Mouse (Mus musculus) heart, embryonic 15.5 days (tissue): ENCODE data around the gene Smim13. TPM values are rescaled to one million over a fixed set of nuclear protein-coding genes. Genes with fewer than 3 reads are reported as not detected.
"Not testable (repeated sequence)": the region's sequence is repeated elsewhere in the genome, so short reads cannot be mapped to it uniquely, and the experiment has no call there.

ENCODE experiments used
- ATAC-seq: fragments of 200-750 bp; cut with Nextera tagmentation; replicated peaks from 2 replicates; pipeline ENCODE4 v1.8.0; 2017; ENCODE audit warnings: low read depth, moderate TSS enrichment; ENCODE audit not compliant: insufficient number of reproducible peaks, insufficient read depth, low FRiP score
- H3K27ac ChIP-seq: fragments of 300-500 bp; sonication (generic); 2 replicates; pipeline ENCODE4 v1.5.1; 2015; ENCODE audit warnings: mild to moderate bottlenecking, inconsistent platforms
- H3K27me3 ChIP-seq: fragments of 300-500 bp; sonication (generic); 2 replicates; pipeline ENCODE4 v1.6.1; 2015; ENCODE audit warnings: inconsistent platforms
- H3K36me3 ChIP-seq: fragments of 300-500 bp; sonication (generic); 2 replicates; pipeline ENCODE4 v1.6.1; 2015; ENCODE audit warnings: mild to moderate bottlenecking, inconsistent platforms
- H3K4me1 ChIP-seq: fragments of 300-500 bp; sonication (generic); replicated peaks from 2 replicates; pipeline ENCODE4 v1.6.1; 2015; ENCODE audit warnings: inconsistent platforms
- H3K4me2 ChIP-seq: fragments of 300-500 bp; sonication (generic); 2 replicates; pipeline ENCODE4 v1.6.1; 2015; ENCODE audit warnings: inconsistent platforms, mild to moderate bottlenecking, moderate library complexity
- H3K4me3 ChIP-seq: fragments of 300-500 bp; sonication (generic); 2 replicates; pipeline ENCODE4 v1.5.1; 2015; ENCODE audit warnings: mild to moderate bottlenecking, inconsistent platforms
- H3K9ac ChIP-seq: fragments of 300-500 bp; sonication (generic); 2 replicates; pipeline ENCODE4 v1.6.1; 2015; ENCODE audit warnings: mild to moderate bottlenecking, inconsistent platforms
- H3K9me3 ChIP-seq: fragments of 300-500 bp; sonication (generic); replicated peaks from 2 replicates; pipeline ENCODE4 v1.6.1; 2016; ENCODE audit warnings: inconsistent platforms
- WGBS: fragments of 180-500 bp; shearing (Covaris S2); methylation state at CpG from one replicate; pipeline ENCODE4 v1.1.7; 2015; ENCODE audit warnings: mixed read lengths; 5-methylcytosine and 5-hydroxymethylcytosine counted together
- polyA plus RNA-seq: library from polyadenylated mRNA; unstranded; fragments of >200 nt; fragmentation: Nextera tagmentation; extraction: Ambion mirVana; gene quantifications from 2 replicates; pipeline ENCODE4 v1.2.1, GENCODE M21; 2015

Smim13 gene
- polyA plus RNA-seq, 1 experiment from 2014 or later, result 9.6 TPM

DNA sequence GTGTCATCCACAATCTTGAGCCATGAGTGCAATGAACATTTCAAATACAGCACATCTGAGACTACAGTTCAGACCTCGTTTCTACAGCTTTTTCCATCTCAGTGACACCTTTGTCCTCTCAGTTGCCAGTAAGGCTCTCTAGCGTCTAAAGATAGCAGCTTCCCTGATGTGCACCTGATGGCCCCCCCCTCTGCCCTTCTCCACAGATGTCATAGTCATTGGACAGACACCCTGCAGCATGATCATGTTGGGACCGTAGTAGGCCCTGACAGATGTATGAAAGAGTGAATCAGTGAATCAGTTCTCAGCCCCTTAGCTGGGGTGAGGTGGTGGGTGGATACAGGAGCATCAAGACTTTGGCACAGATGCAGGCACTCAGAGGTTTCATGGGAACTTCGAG, 8.2 kb downstream of the Smim13 start:
- no peak for ATAC-seq
- 61% methylated on average over 4 of the region's 4 CpGs for WGBS
- no peak overlapping the region for H3K9ac ChIP-seq

DNA sequence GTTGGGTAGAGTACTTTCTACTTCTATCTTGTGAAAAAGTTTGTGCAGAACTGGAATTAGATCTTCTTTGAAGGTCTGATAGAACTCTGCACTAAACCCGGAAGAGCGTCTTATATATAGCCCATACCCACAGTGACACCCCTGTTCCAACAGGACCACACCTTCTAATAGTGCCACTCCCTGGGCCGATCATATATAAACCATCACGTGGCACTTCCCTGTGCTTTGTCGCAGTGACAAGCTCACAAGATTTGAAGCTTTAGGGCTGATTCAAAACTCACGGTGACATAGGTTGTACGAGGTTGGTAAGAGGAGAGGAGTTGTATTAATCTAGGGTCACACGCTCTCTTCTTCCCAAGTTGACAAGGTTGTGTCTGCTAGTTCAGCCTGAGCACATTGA, 12.0 kb downstream of the Smim13 start:
- not testable (repeated sequence) for H3K4me1 ChIP-seq, ATAC-seq, H3K9ac ChIP-seq, H3K27ac ChIP-seq, H3K4me3 ChIP-seq, H3K9me3 ChIP-seq, H3K4me2 ChIP-seq, H3K36me3 ChIP-seq, H3K27me3 ChIP-seq
- 91% methylated on average over 8 of the region's 8 CpGs for WGBS

More for the DNA sequence above, 8.2 kb downstream of the Smim13 start:
- no peaks in the 10 kb centered on the region for H3K27me3 ChIP-seq
- no peak overlapping the region for H3K4me2 ChIP-seq
- no peaks in the 10 kb centered on the region for H3K36me3 ChIP-seq
- H3K9me3 ChIP-seq, result no peaks in the 10 kb centered on the region
- no peak overlapping the region for H3K4me3 ChIP-seq
- peaks cover 3% of the 10 kb centered on the region; the same call in 1 of the 2 replicates for H3K4me1 ChIP-seq
- H3K27ac ChIP-seq, result no peak overlapping the region

DNA sequence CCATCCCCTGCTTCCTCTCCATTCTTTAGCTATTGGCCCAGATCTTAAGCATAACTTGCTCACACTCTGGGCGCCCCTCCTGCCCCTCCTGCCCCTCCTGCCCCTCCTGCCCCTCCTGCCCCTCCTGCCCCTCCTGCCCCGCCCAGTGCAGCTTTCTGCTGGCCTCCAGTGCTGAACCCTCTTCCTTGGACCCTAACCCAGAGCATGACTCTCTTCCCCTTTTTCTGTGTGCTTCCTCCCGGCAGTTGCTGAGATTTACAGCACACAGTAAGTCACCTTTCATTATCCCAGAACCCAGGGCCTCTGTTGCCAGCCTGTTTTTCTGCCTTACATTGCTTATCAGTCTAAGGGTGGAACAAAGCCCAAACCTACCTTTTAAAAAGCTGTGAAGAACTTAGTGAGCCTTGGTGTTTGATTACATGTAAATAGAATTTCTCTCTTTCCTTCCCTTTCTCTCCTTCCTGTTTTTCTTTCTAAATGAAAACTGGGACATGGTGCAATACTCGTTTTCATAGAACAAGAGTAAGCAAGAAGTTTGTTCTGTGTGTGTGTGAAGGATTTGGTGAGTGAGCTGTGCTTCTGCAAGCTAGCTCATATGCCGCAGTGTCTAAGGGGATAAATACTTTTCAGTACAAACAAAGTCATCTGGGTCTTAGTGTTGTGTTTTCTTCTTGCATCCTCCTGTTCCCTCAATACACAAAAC, 13.8 kb downstream of the Smim13 start:
- Histone ChIP-seq H3K27me3 (no peaks in the 10 kb centered on the region), H3K9ac (no peak overlapping the region), H3K4me1 (peaks cover 5% of the 10 kb centered on the region), H3K36me3 (no peaks in the 10 kb centered on the region), H3K4me2 (no peak overlapping the region), H3K4me3 (no peak overlapping the region), H3K27ac (no peak overlapping the region), H3K9me3 (no peaks in the 10 kb centered on the region)
- WGBS, result 75% methylated on average over 5 of the region's 5 CpGs
- no peak for ATAC-seq

DNA sequence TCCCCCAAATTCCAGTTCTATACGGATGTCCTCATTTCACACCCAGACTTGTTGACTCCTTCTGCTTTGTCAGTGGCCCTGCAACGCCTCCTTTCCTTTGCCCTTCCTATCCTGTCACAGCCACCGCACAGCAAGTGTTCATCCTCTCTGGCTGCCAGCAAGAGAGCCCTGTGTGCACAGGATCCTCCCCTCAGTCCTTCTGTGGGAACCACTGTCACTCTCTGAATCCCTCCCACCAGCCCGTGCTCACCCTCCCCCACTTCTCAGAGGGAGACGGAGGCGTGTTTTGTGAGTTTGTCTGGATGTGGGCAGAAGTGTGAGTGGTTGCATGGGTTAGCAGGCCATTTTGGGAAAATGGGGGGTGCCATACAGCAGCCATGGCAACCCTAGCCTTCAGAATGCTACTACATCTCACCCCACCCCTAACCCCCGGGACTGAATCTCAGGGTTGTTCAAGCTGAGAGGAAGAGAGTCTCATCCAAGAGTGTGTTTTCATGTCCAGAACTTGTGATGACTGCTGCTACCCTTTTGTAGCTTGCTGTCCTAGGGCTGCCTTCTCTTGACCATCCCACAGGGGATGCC, 18.3 kb downstream of the Smim13 start:
- Histone ChIP-seq H3K27ac (no peak overlapping the region), H3K9me3 (no peaks in the 10 kb centered on the region)
- ATAC-seq, result 0 out of 2 replicates have a peak, but pooled peaks have one; percentile 55

DNA sequence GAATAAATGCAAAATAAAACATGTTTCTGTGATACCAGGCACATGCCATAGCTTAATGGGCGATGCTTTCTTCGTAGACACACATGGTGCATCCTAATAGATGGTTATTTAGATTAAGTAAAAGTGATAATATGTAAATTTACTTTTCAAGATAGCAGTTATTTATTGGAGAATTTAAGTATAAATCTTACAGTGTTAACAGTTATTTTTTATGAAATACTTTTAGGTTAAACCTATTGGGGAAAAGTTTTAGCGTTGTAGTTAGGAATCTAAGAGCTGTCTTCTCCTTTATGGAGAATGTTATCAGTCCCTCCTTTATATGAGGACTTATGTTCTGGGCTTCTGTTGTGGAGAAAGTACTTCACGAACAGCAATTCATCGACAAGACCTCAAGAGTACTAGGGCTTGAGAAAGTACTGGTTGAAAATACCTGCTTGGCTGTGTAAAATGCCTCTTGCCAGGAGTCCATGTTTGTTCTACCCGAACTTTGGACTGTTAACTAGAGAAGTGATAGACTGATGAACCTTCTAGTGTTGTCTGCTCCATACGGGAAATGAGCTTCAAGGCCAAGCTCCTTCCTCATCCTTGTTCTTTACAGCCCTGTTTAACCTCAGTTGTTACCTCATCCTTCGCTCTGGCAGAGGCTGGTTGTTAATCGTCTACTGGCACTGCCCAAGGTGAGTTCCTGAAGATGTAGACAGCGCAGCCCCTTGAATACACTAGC, 24.4 kb downstream of the Smim13 start, which contains the start of gene Gm17364:
Gene Gm17364, minus strand, starts transcription at position 51 of the 724 bp plus-strand sequence.
- Histone ChIP-seq H3K36me3 (no peaks in the 10 kb centered on the region), H3K4me2 (no peak within 1 kb of the TSS), H3K4me1 (no peaks in the 10 kb centered on the region), H3K9ac (no peak within 1 kb of the TSS), H3K4me3 (no peak within 1 kb of the TSS), H3K27me3 (no peaks in the 10 kb centered on the region), H3K27ac (no peak within 1 kb of the TSS), H3K9me3 (no peaks in the 10 kb centered on the region)
- ATAC-seq, result no peak
- WGBS, result 91% methylated on average over 10 of the region's 10 CpGs

More for the DNA sequence above, 18.3 kb downstream of the Smim13 start:
- Histone ChIP-seq H3K36me3 (no peaks in the 10 kb centered on the region), H3K4me3 (no peak overlapping the region), H3K9ac (no peak overlapping the region), H3K4me1 (peaks cover 5% of the 10 kb centered on the region), H3K4me2 (0 out of 2 replicates have a peak overlapping the region, but pooled peaks have one; percentile 17), H3K27me3 (no peaks in the 10 kb centered on the region)
- 29% methylated on average over 7 of the region's 7 CpGs for WGBS

DNA sequence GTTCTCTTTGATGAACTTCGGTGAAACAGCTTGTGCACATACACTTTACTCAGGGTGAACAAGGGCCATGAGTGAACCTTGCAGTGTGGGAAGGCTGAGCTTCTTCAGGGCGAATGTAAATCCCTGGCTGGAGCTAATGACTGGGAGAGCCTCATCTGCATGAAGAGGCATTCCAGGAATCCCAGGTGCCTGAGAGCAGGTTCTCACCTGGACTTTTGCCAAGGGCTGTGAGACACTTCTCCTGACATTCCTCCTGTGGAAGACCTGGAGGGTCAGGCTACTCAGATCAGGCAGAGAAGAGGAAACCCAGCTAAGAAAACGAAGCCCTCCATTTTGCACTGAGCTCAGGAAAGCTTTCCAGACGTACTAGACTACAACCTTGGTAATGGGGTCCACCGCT, 31.1 kb downstream of the Smim13 start:
- no peak overlapping the region for H3K9ac ChIP-seq
- no peaks in the 10 kb centered on the region for H3K4me1 ChIP-seq
- H3K27ac ChIP-seq, result no peak overlapping the region
- H3K4me2 ChIP-seq, result no peak overlapping the region
- whole genome bisulfite sequencing, result 65% methylated on average over 5 of the region's 5 CpGs
- no peaks in the 10 kb centered on the region; the same call in 1 of the 2 replicates for H3K27me3 ChIP-seq
- no peak overlapping the region for H3K4me3 ChIP-seq
- no peaks in the 10 kb centered on the region for H3K9me3 ChIP-seq
- H3K36me3 ChIP-seq, result no peaks in the 10 kb centered on the region
- ATAC-seq, result no peak

DNA sequence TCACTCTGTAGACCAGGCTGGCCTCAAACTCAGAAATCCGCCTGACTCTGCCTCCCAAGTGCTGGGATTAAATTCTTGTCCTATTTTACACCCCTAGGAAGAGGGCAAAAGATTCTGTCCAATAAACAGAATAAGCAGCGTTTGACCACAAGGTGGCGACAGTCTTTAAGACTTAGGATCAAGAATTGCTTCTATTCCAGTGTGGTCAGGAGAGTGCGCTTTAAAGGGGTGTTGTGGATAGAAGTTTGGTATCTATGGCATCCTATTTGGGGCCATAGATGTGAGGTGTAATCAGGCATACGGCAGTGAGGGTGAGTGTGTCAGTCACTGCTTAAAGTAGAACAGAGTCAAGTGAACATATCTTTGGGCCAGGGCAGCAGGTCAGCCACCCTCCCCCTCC, 33.6 kb downstream of the Smim13 start:
- no peaks in the 10 kb centered on the region for H3K36me3 ChIP-seq
- H3K27me3 ChIP-seq, result no peaks in the 10 kb centered on the region; the same call in 1 of the 2 replicates
- H3K9me3 ChIP-seq, result no peaks in the 10 kb centered on the region
- 13% methylated on average over 5 of the region's 5 CpGs for WGBS
- no peak overlapping the region for H3K4me3 ChIP-seq
- no peak overlapping the region for H3K27ac ChIP-seq
- no peak for ATAC-seq
- no peak overlapping the region for H3K9ac ChIP-seq
- H3K4me1 ChIP-seq, result peaks cover 4% of the 10 kb centered on the region
- no peak overlapping the region for H3K4me2 ChIP-seq

DNA sequence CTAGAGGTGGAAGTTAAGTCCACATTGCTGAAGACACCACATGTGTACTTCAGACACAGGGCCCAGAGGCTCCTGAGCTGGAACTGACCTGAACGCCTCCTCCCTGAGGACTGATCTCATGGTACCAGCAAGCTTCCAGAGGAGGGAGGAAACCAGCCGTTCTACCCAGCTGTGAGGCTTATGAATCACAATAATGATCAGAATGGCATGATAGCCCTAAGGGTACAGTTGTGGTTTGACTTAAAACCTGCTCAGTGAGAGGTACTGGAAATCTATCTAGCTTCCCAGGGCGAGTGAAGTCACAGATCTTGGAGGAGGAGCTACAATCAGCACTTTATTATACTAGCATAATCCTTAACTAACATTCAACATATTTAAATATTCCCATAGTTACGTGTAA, 35.8 kb downstream of the Smim13 start:
- Histone ChIP-seq H3K27ac (no peak overlapping the region), H3K36me3 (no peaks in the 10 kb centered on the region)
- 86% methylated on average over 4 of the region's 4 CpGs for WGBS

DNA sequence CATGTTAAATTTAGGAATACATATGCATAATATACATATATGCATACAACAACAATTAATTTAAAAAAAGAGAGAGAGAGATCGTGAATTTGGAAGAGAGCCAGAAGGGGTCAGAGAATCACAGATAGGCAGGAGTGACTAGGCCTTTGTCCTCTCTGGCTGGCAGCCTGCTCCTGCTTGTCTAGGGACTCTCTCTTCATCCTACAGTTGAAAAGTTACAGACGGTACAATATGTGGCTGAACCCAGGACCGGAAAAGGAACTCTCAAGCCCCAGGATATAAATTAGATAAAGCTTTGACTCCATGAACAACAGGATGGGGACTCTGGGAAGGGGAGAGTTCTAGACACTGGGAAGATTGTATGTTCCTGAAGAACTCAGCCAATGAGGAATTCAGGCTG, 36.6 kb downstream of the Smim13 start:
- no peaks in the 10 kb centered on the region for H3K36me3 ChIP-seq
- H3K9me3 ChIP-seq, result no peaks in the 10 kb centered on the region
- H3K4me3 ChIP-seq, result no peak overlapping the region
- H3K27me3 ChIP-seq, result no peaks in the 10 kb centered on the region; the same call in 1 of the 2 replicates
- H3K4me1 ChIP-seq, result peaks cover 4% of the 10 kb centered on the region
- H3K4me2 ChIP-seq, result no peak overlapping the region
- 0 out of 2 replicates have a peak, but pooled peaks have one; percentile 18 for ATAC-seq
- H3K27ac ChIP-seq, result 0 out of 2 replicates have a peak overlapping the region, but pooled peaks have one; percentile 13
- no peak overlapping the region for H3K9ac ChIP-seq
- WGBS, result 42% methylated on average over 3 of the region's 3 CpGs

More for the DNA sequence above, 35.8 kb downstream of the Smim13 start:
- ATAC-seq, result no peak
- H3K4me3 ChIP-seq, result no peak overlapping the region
- H3K4me1 ChIP-seq, result peaks cover 4% of the 10 kb centered on the region
- no peak overlapping the region for H3K4me2 ChIP-seq
- no peaks in the 10 kb centered on the region; the same call in 1 of the 2 replicates for H3K27me3 ChIP-seq
- no peaks in the 10 kb centered on the region for H3K9me3 ChIP-seq
- H3K9ac ChIP-seq, result no peak overlapping the region

DNA sequence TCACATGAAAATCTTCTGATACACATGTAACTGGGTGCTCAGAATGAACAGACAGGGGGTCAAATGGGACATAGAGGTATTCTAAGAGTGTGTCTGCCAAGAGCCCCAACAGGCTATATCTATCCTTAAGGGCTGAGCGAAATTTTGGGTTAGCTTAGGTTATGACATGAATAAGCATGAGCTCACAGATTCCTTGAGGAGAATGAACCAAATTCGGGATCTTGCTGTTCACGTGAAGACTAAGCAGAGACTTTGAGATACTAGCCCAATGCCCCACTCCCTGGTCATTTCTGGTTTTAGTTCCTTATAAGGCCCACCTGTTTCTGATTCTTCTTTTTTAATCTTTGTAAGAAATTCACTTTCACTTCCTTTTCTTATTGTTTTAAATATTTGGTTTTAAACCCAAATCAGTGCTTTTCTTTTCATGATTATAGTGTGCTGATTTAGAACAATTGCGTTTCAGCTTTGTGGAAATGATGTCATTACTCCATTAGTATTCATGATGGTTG, 41.9 kb downstream of the Smim13 start:
- ATAC-seq, result no peak
- 81% methylated on average over 4 of the region's 4 CpGs for WGBS
- Histone ChIP-seq H3K27me3 (no peaks in the 10 kb centered on the region), H3K4me1 (peaks cover 2% of the 10 kb centered on the region), H3K4me2 (no peak overlapping the region), H3K4me3 (no peak overlapping the region), H3K9ac (no peak overlapping the region), H3K27ac (no peak overlapping the region), H3K9me3 (no peaks in the 10 kb centered on the region), H3K36me3 (no peaks in the 10 kb centered on the region)

DNA sequence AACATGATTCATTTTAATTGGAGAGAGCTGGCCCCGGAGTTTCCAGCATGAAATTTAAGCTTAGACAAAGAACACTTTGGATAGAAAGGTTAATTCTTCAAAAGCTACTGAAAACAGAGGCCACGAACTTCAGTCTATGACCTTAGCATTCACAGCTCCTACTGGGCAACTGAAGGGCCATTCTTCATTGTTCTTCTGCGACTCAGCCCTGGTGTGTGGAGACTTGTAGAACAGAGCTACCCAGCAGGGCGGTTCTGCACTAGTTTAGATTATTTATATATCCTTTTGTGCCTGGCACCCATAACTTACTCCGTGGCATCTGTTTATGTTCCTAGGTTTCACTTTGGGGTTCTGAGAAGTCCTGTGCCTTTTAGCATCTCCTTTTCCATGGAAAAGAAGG, 44.0 kb downstream of the Smim13 start:
- Histone ChIP-seq H3K9ac (no peak overlapping the region), H3K27me3 (peaks cover 7% of the 10 kb centered on the region), H3K9me3 (no peaks in the 10 kb centered on the region), H3K27ac (no peak overlapping the region), H3K36me3 (no peaks in the 10 kb centered on the region), H3K4me3 (no peak overlapping the region), H3K4me1 (peaks cover 2% of the 10 kb centered on the region; the same call in 1 of the 2 replicates), H3K4me2 (no peak overlapping the region)
- no peak for ATAC-seq
- WGBS, result 74% methylated on average over 5 of the region's 5 CpGs
